Comparison of ENCODE assay signal across 10 mouse cellular contexts in genomic region chr2:18049279-18049821, GRCm38 (mm10). TPM values are rescaled to one million over a fixed set of nuclear protein-coding genes. Genes with fewer than 3 reads are reported as not detected.
DNase-seq lines count a peak whose midpoint lies in the region; ATAC-seq and TF ChIP-seq lines count a peak whose summit lies in the region.
"Had no signal": no experiment of that assay in that cellular context is flagged by ENCODE, and none has a peak within 500 bp of the region (broad histone marks: within the 10 kb centered on the region; RNA-seq: fewer than 3 reads in every experiment).

No protein-coding gene starts in this region.

- no peak for TF ChIP-seq CTCF in kidney, adult 2 months (conservative IDR thresholded peaks at IDR 0.05; ENCODE audit: insufficient read depth, insufficient read length, low read depth, low read length)

- H3K9me3 ChIP-seq in heart, embryonic 11.5 days (replicated peaks; ENCODE audit: control insufficient read depth, low read length): no peaks in the 10 kb centered on the region
- H3K9me3 ChIP-seq in forebrain, embryonic 12.5 days: no peaks in the 10 kb centered on the region
- no peaks in the 10 kb centered on the region for H3K9me3 ChIP-seq in midbrain, embryonic 15.5 days

- ATAC-seq in heart, embryonic 11.5 days (replicated peaks; ENCODE audit: insufficient number of reproducible peaks, low FRiP score, low TSS enrichment): no peak
- peak; percentile 42; the same call in 1 of the 2 replicates for ATAC-seq in forebrain, embryonic 12.5 days (ENCODE audit: low FRiP score)
- 0 out of 2 replicates have a peak, but pooled peaks have one; percentile 15 for ATAC-seq in midbrain, embryonic 15.5 days (replicated peaks)
- no peak for ATAC-seq in frontal cortex, adult (ENCODE audit: low TSS enrichment)
- ATAC-seq in granulocyte monocyte progenitor cell, adult 5-6 weeks (replicated peaks; ENCODE audit: poor library complexity, severe bottlenecking): no peak

- TF ChIP-seq POLR2A in kidney, adult 2 months (IDR thresholded peaks at IDR 0.05; ENCODE audit: low read depth, low read length): no peak

- H3K27ac ChIP-seq in heart, embryonic 11.5 days (ENCODE audit: low read depth, low read length): peak overlapping the region; percentile 100
- peak overlapping the region; percentile 100 for H3K27ac ChIP-seq in forebrain, embryonic 12.5 days
- peak overlapping the region; percentile 77 for H3K27ac ChIP-seq in kidney, adult 2 months (ENCODE audit: insufficient read depth, low read depth, low read length)
- H3K27ac ChIP-seq in midbrain, embryonic 15.5 days: peak overlapping the region; percentile 97

- H3K27me3 ChIP-seq in heart, embryonic 11.5 days (ENCODE audit: control insufficient read depth, insufficient read depth, low read length): no peaks in the 10 kb centered on the region
- H3K27me3 ChIP-seq in forebrain, embryonic 12.5 days: no peaks in the 10 kb centered on the region
- no peaks in the 10 kb centered on the region for H3K27me3 ChIP-seq in kidney, adult 2 months (replicated peaks; ENCODE audit: control insufficient read depth, insufficient read depth, low read length)
- H3K27me3 ChIP-seq in midbrain, embryonic 15.5 days (replicated peaks): no peaks in the 10 kb centered on the region

- H3K4me1 ChIP-seq in heart, embryonic 11.5 days (ENCODE audit: control insufficient read depth, insufficient read depth, low read length): peaks cover 10% of the 10 kb centered on the region
- H3K4me1 ChIP-seq in forebrain, embryonic 12.5 days: peaks cover 47% of the 10 kb centered on the region
- H3K4me1 ChIP-seq in kidney, adult 2 months (ENCODE audit: control insufficient read depth, insufficient read depth, low read length): peaks cover 9% of the 10 kb centered on the region; the same call in 1 of the 2 replicates
- H3K4me1 ChIP-seq in midbrain, embryonic 15.5 days: peaks cover 40% of the 10 kb centered on the region

- WGBS in heart, embryonic 11.5 days (ENCODE audit: insufficient replicate concordance): 4% methylated on average over 11 of the region's 11 CpGs
- 1% methylated on average over 11 of the region's 11 CpGs for WGBS in forebrain, embryonic 12.5 days
- 20% methylated on average over 11 of the region's 11 CpGs for WGBS in kidney, adult 2 months
- 6% methylated on average over 11 of the region's 11 CpGs for WGBS in midbrain, embryonic 15.5 days

- H3K4me2 ChIP-seq in heart, embryonic 11.5 days: peak overlapping the region; percentile 95
- peak overlapping the region; percentile 85 for H3K4me2 ChIP-seq in forebrain, embryonic 12.5 days
- peak overlapping the region; percentile 54 for H3K4me2 ChIP-seq in midbrain, embryonic 15.5 days

- no peak for DNase-seq in heart, postnatal 4 days
- DNase-seq in kidney, adult 2 months: peak; percentile 85
- no peak for DNase-seq in layer of hippocampus, adult 11-12 months (ENCODE audit: low spot score)

- H3K4me3 ChIP-seq in heart, embryonic 11.5 days (ENCODE audit: low read depth, low read length): peak overlapping the region; percentile 92
- H3K4me3 ChIP-seq in forebrain, embryonic 12.5 days (replicated peaks): peak overlapping the region; percentile 100
- peak overlapping the region; percentile 5; the same call in 1 of the 2 replicates for H3K4me3 ChIP-seq in kidney, adult 2 months (ENCODE audit: insufficient read depth, low read depth, low read length)
- peak overlapping the region; percentile 71 for H3K4me3 ChIP-seq in midbrain, embryonic 15.5 days

- H3K36me3 ChIP-seq in heart, embryonic 11.5 days (ENCODE audit: control insufficient read depth, insufficient read depth, low read length): no peaks in the 10 kb centered on the region
- no peaks in the 10 kb centered on the region for H3K36me3 ChIP-seq in forebrain, embryonic 12.5 days (replicated peaks)
- no peaks in the 10 kb centered on the region for H3K36me3 ChIP-seq in kidney, adult 2 months (ENCODE audit: control insufficient read depth, insufficient read depth, low read length)
- H3K36me3 ChIP-seq in midbrain, embryonic 15.5 days (replicated peaks): no peaks in the 10 kb centered on the region

- H3K9ac ChIP-seq in heart, embryonic 11.5 days (ENCODE audit: low read depth, low read length): peak overlapping the region; percentile 71
- H3K9ac ChIP-seq in forebrain, embryonic 12.5 days: peak overlapping the region; percentile 100
- H3K9ac ChIP-seq in midbrain, embryonic 15.5 days: peak overlapping the region; percentile 93

RNA-seq across cellular contexts. Expression of gene Skida1, which starts 0.5 kb away (rescaled TPM):
- polyA plus RNA-seq in heart, embryonic 11.5 days (2014; fragmentation: Nextera tagmentation; extraction: Ambion mirVana): 6.0 and 6.4 TPM in 2 replicates
- 1 to 10 TPM; 6.3 to 7.2 TPM for total RNA-seq in heart, postnatal 4 days (2021)
- 26.3 and 26.4 TPM in 2 replicates for polyA plus RNA-seq in forebrain, embryonic 12.5 days (2016; fragmentation: Nextera tagmentation; extraction: Ambion mirVana)
- polyA plus RNA-seq in kidney, adult 2 months (2012; rRNA removed): 2.4 and 3.7 TPM in 2 replicates
- 8.1 and 9.0 TPM in 2 replicates for polyA plus RNA-seq in midbrain, embryonic 15.5 days (2015; fragmentation: Nextera tagmentation; extraction: Ambion mirVana)
- total RNA-seq in granulocyte monocyte progenitor cell, adult 5-6 weeks (2014; fragmentation: Nextera tagmentation): not detected in 2 replicates
- not detected in 2 replicates for total RNA-seq in granulocyte monocyte progenitor cell, adult 5-6 weeks (2017)

RNA-seq across cellular contexts. Expression of gene Mllt10, which starts 5.7 kb away (rescaled TPM):
- 25.9 and 36.4 TPM in 2 replicates for polyA plus RNA-seq in heart, embryonic 11.5 days (2014; fragmentation: Nextera tagmentation; extraction: Ambion mirVana)
- 10 to 100 TPM; 41.5 to 44.3 TPM for total RNA-seq in heart, postnatal 4 days (2021)
- 61.7 and 76.8 TPM in 2 replicates for polyA plus RNA-seq in forebrain, embryonic 12.5 days (2016; fragmentation: Nextera tagmentation; extraction: Ambion mirVana)
- 29.3 and 32.7 TPM in 2 replicates for polyA plus RNA-seq in kidney, adult 2 months (2012; rRNA removed)
- 49.9 and 53.1 TPM in 2 replicates for polyA plus RNA-seq in midbrain, embryonic 15.5 days (2015; fragmentation: Nextera tagmentation; extraction: Ambion mirVana)
- total RNA-seq in granulocyte monocyte progenitor cell, adult 5-6 weeks (2014; fragmentation: Nextera tagmentation): 76.1 and 128 TPM in 2 replicates
- total RNA-seq in granulocyte monocyte progenitor cell, adult 5-6 weeks (2017): 51.8 and 65.0 TPM in 2 replicates

RNA-seq across cellular contexts. Expression of gene A930004D18Rik, which starts 11.8 kb away (rescaled TPM):
- polyA plus RNA-seq in heart, embryonic 11.5 days (2014; fragmentation: Nextera tagmentation; extraction: Ambion mirVana): 7.1 and 9.1 TPM in 2 replicates
- total RNA-seq in heart, postnatal 4 days (2021): 1 to 10 TPM; 4.7 to 5.0 TPM
- 20.9 and 22.0 TPM in 2 replicates for polyA plus RNA-seq in forebrain, embryonic 12.5 days (2016; fragmentation: Nextera tagmentation; extraction: Ambion mirVana)
- polyA plus RNA-seq in kidney, adult 2 months (2012; rRNA removed): 1.7 and 2.8 TPM in 2 replicates
- 8.1 and 11.8 TPM in 2 replicates for polyA plus RNA-seq in midbrain, embryonic 15.5 days (2015; fragmentation: Nextera tagmentation; extraction: Ambion mirVana)
- not detected in 2 replicates for total RNA-seq in granulocyte monocyte progenitor cell, adult 5-6 weeks (2014; fragmentation: Nextera tagmentation)
- total RNA-seq in granulocyte monocyte progenitor cell, adult 5-6 weeks (2017): 0.26 TPM in 1 of 2 replicates, not detected in the other

RNA-seq across cellular contexts. Expression of gene H2al2a, which starts 52.6 kb away (rescaled TPM):
- not detected in 2 replicates for polyA plus RNA-seq in heart, embryonic 11.5 days (2014; fragmentation: Nextera tagmentation; extraction: Ambion mirVana)
- total RNA-seq in heart, postnatal 4 days (2021): not detected
- polyA plus RNA-seq in forebrain, embryonic 12.5 days (2016; fragmentation: Nextera tagmentation; extraction: Ambion mirVana): not detected in 2 replicates
- 0.41 TPM in 1 of 2 replicates, not detected in the other for polyA plus RNA-seq in kidney, adult 2 months (2012; rRNA removed)
- not detected in 2 replicates for polyA plus RNA-seq in midbrain, embryonic 15.5 days (2015; fragmentation: Nextera tagmentation; extraction: Ambion mirVana)
- total RNA-seq in granulocyte monocyte progenitor cell, adult 5-6 weeks (2014; fragmentation: Nextera tagmentation): not detected in 2 replicates
- not detected in 2 replicates for total RNA-seq in granulocyte monocyte progenitor cell, adult 5-6 weeks (2017)
- total RNA-seq: MEL had no signal
- polyA plus RNA-seq: large intestine, adult 2 months had no signal

Comparison
In these comparisons a context has a peak if more than half of its experiments do, and no peak if none do; other contexts are left out.
1. ATAC-seq: peak in forebrain, embryonic 12.5 days (single experiment) and midbrain, embryonic 15.5 days (single experiment); none in heart, embryonic 11.5 days (single experiment), frontal cortex, adult (single experiment) and granulocyte monocyte progenitor cell, adult 5-6 weeks (single experiment).
2. H3K4me3 ChIP-seq: peak in every context shown above with its lines; median percentile 100 in forebrain, embryonic 12.5 days; 92 in heart, embryonic 11.5 days; 71 in midbrain, embryonic 15.5 days; 5 in kidney, adult 2 months.
3. Peak in every context shown above with its lines, with median percentiles within 50 percentile points of each other: H3K27ac ChIP-seq, H3K4me2 ChIP-seq and H3K9ac ChIP-seq.